Mouse (Mus musculus): ENCODE results near the gene Slc7a8.

GRCm38 (mm10) chr14:54815737-54816136 is 34.0 kb upstream of the Slc7a8 start:
- TF ChIP-seq GATA1 (IDR thresholded peaks at IDR 0.05; ENCODE audit: borderline replicate concordance, low read length) (no peak), TAL1 (conservative IDR thresholded peaks at IDR 0.05; ENCODE audit: low read depth, low read length) (no peak), CTCF (IDR thresholded peaks at IDR 0.05; ENCODE audit: low read depth, low read length) (no peak), GATA2 (IDR thresholded peaks at IDR 0.05; ENCODE audit: borderline replicate concordance, low read depth, low read length) (no peak), POLR2AphosphoS5 (IDR thresholded peaks at IDR 0.05; ENCODE audit: insufficient replicate concordance, low read depth, low read length) (no peak)

Measured in G1E (cell line).